Mouse (Mus musculus): ENCODE measurements around the gene Hoxc4. TPM values are rescaled to one million over a fixed set of nuclear protein-coding genes. Genes with fewer than 3 reads are reported as not detected.

Hoxc4 gene
- polyA plus RNA-seq (2015; fragmentation: Nextera tagmentation; extraction: Ambion mirVana): 0.63 and 0.65 TPM in 2 replicates

DNA sequence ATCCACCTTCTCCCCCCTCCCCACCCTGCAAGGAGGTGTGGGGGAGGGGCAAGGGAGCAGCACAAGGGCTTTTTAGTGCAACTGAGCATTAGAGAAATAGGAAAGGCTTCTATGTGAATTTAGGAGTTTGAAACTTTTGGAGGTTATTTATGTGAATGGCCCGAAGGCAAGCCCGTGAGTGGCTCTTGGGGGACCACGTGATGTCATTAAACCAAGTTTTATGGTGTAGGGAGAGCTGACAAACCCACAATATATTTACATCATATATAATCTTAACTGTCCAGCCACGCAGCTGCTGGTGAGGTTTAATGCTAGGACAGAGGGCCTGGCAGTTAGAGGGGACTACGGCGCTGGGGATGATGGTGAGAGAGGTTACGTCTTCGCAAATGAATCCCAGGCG is at the start of gene Hoxc4:
Gene Hoxc4, plus strand, starts transcription at position 299 of the 400 bp plus-strand sequence.

DNA sequence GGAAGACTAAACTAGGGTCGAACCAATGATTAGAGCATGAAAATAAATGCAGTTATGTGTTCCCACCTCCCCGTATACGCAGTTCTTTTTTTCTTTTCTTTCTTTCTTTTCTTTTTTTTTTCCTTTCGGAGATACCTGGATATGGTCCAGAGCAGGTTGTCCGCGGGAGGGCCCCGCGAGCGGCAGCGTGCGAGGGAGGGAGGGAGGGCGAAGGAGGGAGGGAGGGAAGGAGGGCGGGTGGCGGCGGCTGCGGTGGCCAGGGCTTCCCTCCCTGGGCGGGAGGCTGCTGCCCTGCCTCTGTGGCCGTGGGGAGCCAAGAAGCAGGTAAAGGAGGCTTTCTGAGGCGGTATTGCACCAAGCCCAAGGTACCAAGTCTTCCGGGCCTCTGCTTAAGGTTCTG is 42.6 kb upstream of the Hoxc4 start, which contains the start of gene Hoxc9:
Gene Hoxc9, plus strand, starts transcription at position 269 of the 400 bp plus-strand sequence.

DNA sequence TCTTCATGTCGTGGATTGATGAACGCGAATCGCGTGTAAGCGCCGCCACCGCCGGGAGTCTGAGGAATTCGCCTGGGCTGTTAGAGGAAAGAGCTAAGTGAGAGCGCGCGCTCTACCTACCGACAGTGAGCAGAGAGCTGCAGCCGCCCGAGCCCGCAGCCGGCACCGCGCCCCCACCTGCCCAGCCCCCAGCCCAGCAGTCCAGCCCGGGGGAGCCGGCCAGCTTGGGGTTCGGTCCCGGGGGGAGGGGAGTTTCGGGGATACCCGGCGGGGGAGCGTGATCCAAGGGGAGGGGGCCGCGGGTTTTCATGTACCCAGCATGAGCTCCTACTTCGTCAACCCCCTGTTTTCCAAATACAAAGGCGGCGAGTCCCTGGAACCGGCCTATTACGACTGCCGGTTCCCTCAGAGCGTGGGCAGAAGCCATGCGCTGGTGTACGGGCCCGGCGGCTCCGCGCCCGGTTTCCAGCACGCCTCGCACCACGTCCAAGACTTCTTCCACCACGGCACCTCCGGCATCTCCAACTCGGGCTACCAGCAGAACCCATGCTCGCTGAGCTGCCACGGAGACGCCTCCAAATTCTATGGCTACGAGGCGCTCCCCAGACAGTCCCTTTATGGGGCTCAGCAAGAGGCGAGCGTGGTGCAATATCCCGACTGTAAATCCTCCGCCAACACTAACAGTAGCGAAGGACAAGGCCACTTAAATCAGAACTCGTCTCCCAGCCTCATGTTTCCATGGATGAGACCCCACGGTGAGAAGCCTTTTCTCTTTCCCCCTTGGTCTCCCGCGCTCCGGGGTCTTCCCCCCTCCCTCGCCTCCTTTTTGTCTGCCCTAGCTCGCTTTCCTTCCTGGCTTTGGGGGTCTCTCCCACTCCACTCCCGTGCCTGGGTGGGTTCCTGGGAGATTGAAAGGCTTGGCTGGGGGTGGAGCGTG is 28.0 kb upstream of the Hoxc4 start, which contains the start of gene Hoxc8:
Gene Hoxc8, plus strand, starts transcription at position 147 of the 937 bp plus-strand sequence.

DNA sequence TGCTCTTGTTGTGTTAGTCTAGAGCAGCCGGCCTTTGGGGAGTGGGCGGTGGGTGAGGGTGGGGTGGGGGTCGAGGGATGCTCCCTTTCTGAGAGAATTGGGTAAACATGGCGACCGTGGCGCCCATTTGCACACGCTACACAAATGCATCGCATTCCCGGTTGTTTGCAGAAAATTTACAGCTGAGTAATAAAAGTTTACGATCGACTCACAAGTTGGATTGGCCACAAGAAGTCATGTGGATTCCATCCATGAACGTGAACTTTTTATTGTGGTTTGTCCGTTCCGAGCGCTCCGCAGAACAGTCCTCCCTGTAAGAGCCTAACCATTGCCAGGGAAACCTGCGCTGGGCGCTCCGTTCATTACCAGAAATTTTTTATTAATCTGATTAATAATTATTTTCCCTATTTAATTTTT is 20.8 kb upstream of the Hoxc4 start, which contains the start of gene Hoxc6:
Gene Hoxc6, plus strand, starts transcription at position 319 of the 417 bp plus-strand sequence.

MicroRNA genes within 50 kb of the gene (microRNA counts, 519-probe panel; counts per million panel counts)
- 88.3 counts per million for microRNA mmu-miR-615-3p
- microRNA mmu-miR-615-5p: 88.3 counts per million

Other genes with a start within 250 kb of the Hoxc4 start
- not detected in 2 replicates for gene Hoxc13, start 97.8 kb upstream of the Hoxc4 start, polyA plus RNA-seq (2015; fragmentation: Nextera tagmentation; extraction: Ambion mirVana)
- gene Hoxc12, start 82.2 kb upstream of the Hoxc4 start, polyA plus RNA-seq (2015; fragmentation: Nextera tagmentation; extraction: Ambion mirVana): not detected in 2 replicates
- not detected in 2 replicates for gene Hoxc11, start 64.5 kb upstream of the Hoxc4 start, polyA plus RNA-seq (2015; fragmentation: Nextera tagmentation; extraction: Ambion mirVana)
- not detected in 2 replicates for gene Hoxc10, start 52.1 kb upstream of the Hoxc4 start, polyA plus RNA-seq (2015; fragmentation: Nextera tagmentation; extraction: Ambion mirVana)
- 0.55 and 0.61 TPM in 2 replicates for gene Hoxc5, start 51.5 kb upstream of the Hoxc4 start, polyA plus RNA-seq (2015; fragmentation: Nextera tagmentation; extraction: Ambion mirVana)
- gene Hoxc9, start 42.5 kb upstream of the Hoxc4 start, polyA plus RNA-seq (2015; fragmentation: Nextera tagmentation; extraction: Ambion mirVana): not detected in 2 replicates
- not detected in 2 replicates for gene Hoxc8, start 28.3 kb upstream of the Hoxc4 start, polyA plus RNA-seq (2015; fragmentation: Nextera tagmentation; extraction: Ambion mirVana)
- 0.13 TPM in 1 of 2 replicates, not detected in the other for gene Hoxc6, start 20.7 kb upstream of the Hoxc4 start, polyA plus RNA-seq (2015; fragmentation: Nextera tagmentation; extraction: Ambion mirVana)
- 3.3 and 3.6 TPM in 2 replicates for gene Smug1, start 148.2 kb downstream of the Hoxc4 start, polyA plus RNA-seq (2015; fragmentation: Nextera tagmentation; extraction: Ambion mirVana)
- gene Cbx5, start 220.9 kb downstream of the Hoxc4 start, polyA plus RNA-seq (2015; fragmentation: Nextera tagmentation; extraction: Ambion mirVana): 46.0 and 48.9 TPM in 2 replicates
- gene Hnrnpa1, start 221.5 kb downstream of the Hoxc4 start, polyA plus RNA-seq (2015; fragmentation: Nextera tagmentation; extraction: Ambion mirVana): 432 and 476 TPM in 2 replicates
- gene Nfe2, start 239.5 kb downstream of the Hoxc4 start, polyA plus RNA-seq (2015; fragmentation: Nextera tagmentation; extraction: Ambion mirVana): 166 and 185 TPM in 2 replicates

All from spleen, postnatal 0 days (tissue).